Mouse (Mus musculus) embryonic facial prominence, embryonic 12.5 days (tissue): ENCODE data around the gene Fam122b. TPM values are rescaled to one million over a fixed set of nuclear protein-coding genes. Genes with fewer than 3 reads are reported as not detected.
"Not testable (repeated sequence)": the region's sequence is repeated elsewhere in the genome, so short reads cannot be mapped to it uniquely, and the experiment has no call there.

Experiments
- ATAC-seq: fragments of 200-750 bp; cut with Nextera tagmentation; 2 replicates; pipeline ENCODE4 v1.8.0; 2017; ENCODE audit not compliant: insufficient number of reproducible peaks, insufficient read depth, low FRiP score, low TSS enrichment
- H3K27ac ChIP-seq: fragments of 300-500 bp; sonication (generic); 2 replicates; pipeline ENCODE4 v1.5.1; 2016; ENCODE audit warnings: mild to moderate bottlenecking
- H3K27me3 ChIP-seq: fragments of 300-500 bp; sonication (generic); 2 replicates; pipeline ENCODE4 v1.6.1; 2016; ENCODE audit warnings: mild to moderate bottlenecking, moderate library complexity
- H3K36me3 ChIP-seq: fragments of 300-500 bp; sonication (generic); 2 replicates; pipeline ENCODE4 v1.6.1; 2016; ENCODE audit warnings: mild to moderate bottlenecking
- H3K4me1 ChIP-seq: fragments of 300-500 bp; sonication (generic); 2 replicates; pipeline ENCODE4 v1.6.1; 2016
- H3K4me2 ChIP-seq: fragments of 300-500 bp; sonication (generic); replicated peaks from 2 replicates; pipeline ENCODE4 v1.6.1; 2016; ENCODE audit warnings: mild to moderate bottlenecking, moderate library complexity
- H3K4me3 ChIP-seq: fragments of 300-500 bp; sonication (generic); 2 replicates; pipeline ENCODE4 v1.5.1; 2016; ENCODE audit warnings: mild to moderate bottlenecking
- H3K9ac ChIP-seq: fragments of 300-500 bp; sonication (generic); 2 replicates; pipeline ENCODE4 v1.6.1; 2016; ENCODE audit warnings: mild to moderate bottlenecking, moderate library complexity
- H3K9me3 ChIP-seq: fragments of 300-500 bp; sonication (generic); 2 replicates; pipeline ENCODE4 v1.6.1; 2016; ENCODE audit warnings: mild to moderate bottlenecking, moderate library complexity
- WGBS: fragments of 180-500 bp; shearing (Covaris S2); methylation state at CpG from one replicate; pipeline ENCODE4 v1.1.7; 2016; 5-methylcytosine and 5-hydroxymethylcytosine counted together
- polyA plus RNA-seq: library from polyadenylated mRNA; unstranded; fragments of >200 nt; fragmentation: Nextera tagmentation; extraction: Ambion mirVana; gene quantifications from 2 replicates; pipeline ENCODE4 v1.2.1, GENCODE M21; 2016

Gene Fam122b
- 8.0 and 9.3 TPM in 2 replicates for polyA plus RNA-seq

- no peaks in the 10 kb centered on the region for H3K27me3 ChIP-seq
- peak within 1 kb of the TSS; percentile 38 for H3K9ac ChIP-seq
- no peaks in the 10 kb centered on the region for H3K36me3 ChIP-seq
- H3K27ac ChIP-seq: peak within 1 kb of the TSS; percentile 72
- WGBS: 20% methylated on average over 32 of the region's 40 CpGs
- ATAC-seq: peak; percentile 76
- peak within 1 kb of the TSS; percentile 59 for H3K4me3 ChIP-seq
- no peaks in the 10 kb centered on the region for H3K4me1 ChIP-seq
- H3K9me3 ChIP-seq: no peaks in the 10 kb centered on the region
- H3K4me2 ChIP-seq: peak within 1 kb of the TSS; percentile 64
These were observed at the start of gene Fam122b for GRCm38 (mm10) chrX:53269289-53270062. TSS of gene Fam122b (minus strand) at chrX:53269805.

- H3K36me3 ChIP-seq: no peaks in the 10 kb centered on the region
- 72% methylated on average over 5 of the region's 5 CpGs for WGBS
- no peak overlapping the region for H3K4me2 ChIP-seq
- no peak overlapping the region for H3K4me3 ChIP-seq
- no peaks in the 10 kb centered on the region for H3K9me3 ChIP-seq
- H3K4me1 ChIP-seq: no peaks in the 10 kb centered on the region
- no peak for ATAC-seq
- no peak overlapping the region for H3K27ac ChIP-seq
- no peaks in the 10 kb centered on the region for H3K27me3 ChIP-seq
- H3K9ac ChIP-seq: no peak overlapping the region
These were observed 18.3 kb upstream of the Fam122b start for GRCm38 (mm10) chrX:53287924-53288323.

DNA sequence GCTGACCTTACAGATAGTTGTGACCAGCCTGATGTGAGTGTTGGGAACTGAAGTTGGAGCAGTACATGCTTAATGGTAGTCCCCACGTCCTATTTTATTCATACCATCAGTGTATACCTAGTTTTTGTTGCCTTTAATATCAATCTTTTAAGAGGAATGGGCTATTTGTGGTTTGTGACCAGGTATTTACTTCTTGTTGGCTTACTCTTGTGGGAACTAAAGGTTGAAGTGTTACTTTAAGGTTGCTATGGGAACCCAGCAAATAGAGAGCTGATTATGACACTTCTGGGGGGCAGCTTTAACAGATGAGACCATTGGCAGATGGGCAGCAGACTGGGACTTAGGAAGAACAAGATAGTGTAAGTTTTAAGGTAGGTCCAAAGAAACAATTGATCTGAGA, 3.5 kb upstream of the Fam122b start, which contains the start of gene Fam122c:
Fam122c (plus strand) TSS at position 301 of the 400 bp plus-strand sequence.
- Histone ChIP-seq H3K4me3 (no peak within 1 kb of the TSS), H3K27me3 (no peaks in the 10 kb centered on the region), H3K27ac (no peak within 1 kb of the TSS), H3K36me3 (no peaks in the 10 kb centered on the region), H3K9me3 (no peaks in the 10 kb centered on the region), H3K4me1 (no peaks in the 10 kb centered on the region), H3K4me2 (no peak within 1 kb of the TSS), H3K9ac (no peak within 1 kb of the TSS)
- 53% methylated on average over 1 of the region's 1 CpGs for WGBS
- no peak for ATAC-seq

DNA sequence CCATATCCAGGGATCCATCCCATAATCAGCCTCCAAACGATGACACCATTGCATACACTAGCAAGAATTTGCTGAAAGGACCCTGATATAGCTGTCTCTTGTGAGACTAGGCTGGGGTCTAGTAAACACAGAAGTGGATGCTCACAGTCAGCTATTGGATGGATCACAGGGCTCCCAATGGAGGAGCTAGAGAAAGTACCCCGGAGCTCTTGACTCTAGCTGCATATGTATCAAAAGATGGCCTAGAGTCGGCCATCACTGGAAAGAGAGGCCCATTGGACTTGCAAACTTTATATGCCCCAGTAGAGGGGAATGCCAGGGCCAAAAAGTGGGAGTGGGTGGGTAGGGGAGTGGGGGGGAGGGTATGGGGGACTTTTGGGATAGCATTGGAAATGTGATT, 2.0 kb upstream of the Fam122b start:
- not testable (repeated sequence) for H3K27me3 ChIP-seq, H3K4me1 ChIP-seq
- 77% methylated on average over 3 of the region's 3 CpGs for WGBS

DNA sequence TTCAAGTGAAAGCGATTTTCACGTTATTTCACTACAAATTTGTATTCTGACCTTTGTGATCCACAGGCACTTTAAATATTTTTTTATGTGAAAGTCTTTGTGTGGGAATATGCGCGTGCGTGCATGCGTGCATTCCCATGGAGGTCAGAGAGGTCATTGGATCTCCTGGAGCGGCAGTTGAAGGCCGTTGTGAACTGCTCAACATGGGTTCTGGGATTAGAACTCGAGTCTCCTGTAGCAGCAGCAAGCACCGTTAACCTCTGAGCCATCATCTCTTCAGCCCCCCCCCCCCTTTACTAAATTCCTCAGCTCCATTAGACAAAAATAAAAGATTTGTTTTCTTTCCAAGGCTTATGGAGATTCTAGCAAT, 443 bp upstream of the Fam122b start:
- Histone ChIP-seq H3K9ac (no peak overlapping the region), H3K27me3 (no peaks in the 10 kb centered on the region), H3K27ac (no peak overlapping the region), H3K36me3 (no peaks in the 10 kb centered on the region), H3K4me2 (peak overlapping the region; percentile 64), H3K4me3 (peak overlapping the region; percentile 18), H3K9me3 (no peaks in the 10 kb centered on the region), H3K4me1 (no peaks in the 10 kb centered on the region)
- WGBS: 27% methylated on average over 10 of the region's 10 CpGs
- no peak for ATAC-seq

More for the DNA sequence above, 2.0 kb upstream of the Fam122b start:
- not testable (repeated sequence) for H3K4me3 ChIP-seq, H3K36me3 ChIP-seq, ATAC-seq, H3K9ac ChIP-seq, H3K4me2 ChIP-seq, H3K27ac ChIP-seq, H3K9me3 ChIP-seq

- WGBS: 24% methylated on average over 10 of the region's 10 CpGs
- no peaks in the 10 kb centered on the region for H3K9me3 ChIP-seq
- peak; percentile 88 for ATAC-seq
- no peaks in the 10 kb centered on the region for H3K36me3 ChIP-seq
- H3K4me1 ChIP-seq: no peaks in the 10 kb centered on the region
- H3K4me3 ChIP-seq: peak overlapping the region; percentile 59
- H3K9ac ChIP-seq: peak overlapping the region; percentile 38
- no peaks in the 10 kb centered on the region for H3K27me3 ChIP-seq
- 0 out of 2 replicates have a peak overlapping the region, but pooled peaks have one; percentile 72 for H3K27ac ChIP-seq
- H3K4me2 ChIP-seq: peak overlapping the region; percentile 64
These were observed 749 bp downstream of the Fam122b start for GRCm38 (mm10) chrX:53268856-53269255.

DNA sequence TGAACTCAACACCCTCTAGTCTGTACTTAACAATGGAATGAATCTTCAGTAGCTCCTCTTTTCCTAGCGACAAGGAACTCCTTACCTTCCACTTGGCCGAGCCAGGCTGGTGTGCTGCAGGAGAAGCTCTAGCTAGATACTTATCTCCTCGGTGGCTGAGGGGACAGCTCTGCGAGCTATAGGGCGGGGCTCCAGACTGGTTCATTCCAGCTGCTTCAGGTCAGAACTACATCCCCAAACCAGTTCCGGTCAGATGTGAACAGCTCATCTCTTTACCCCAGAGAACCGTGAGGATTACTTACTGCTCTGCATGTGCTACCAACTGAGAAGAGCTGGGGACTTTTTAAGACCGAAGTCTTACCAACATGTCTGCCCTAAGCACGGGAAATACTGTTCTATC, 3.4 kb downstream of the Fam122b start:
- 71% methylated on average over 9 of the region's 9 CpGs for WGBS
- Histone ChIP-seq H3K27ac (no peak overlapping the region), H3K9ac (no peak overlapping the region), H3K4me2 (no peak overlapping the region), H3K9me3 (no peaks in the 10 kb centered on the region), H3K27me3 (no peaks in the 10 kb centered on the region), H3K36me3 (no peaks in the 10 kb centered on the region), H3K4me1 (no peaks in the 10 kb centered on the region), H3K4me3 (no peak overlapping the region)
- ATAC-seq: no peak

DNA sequence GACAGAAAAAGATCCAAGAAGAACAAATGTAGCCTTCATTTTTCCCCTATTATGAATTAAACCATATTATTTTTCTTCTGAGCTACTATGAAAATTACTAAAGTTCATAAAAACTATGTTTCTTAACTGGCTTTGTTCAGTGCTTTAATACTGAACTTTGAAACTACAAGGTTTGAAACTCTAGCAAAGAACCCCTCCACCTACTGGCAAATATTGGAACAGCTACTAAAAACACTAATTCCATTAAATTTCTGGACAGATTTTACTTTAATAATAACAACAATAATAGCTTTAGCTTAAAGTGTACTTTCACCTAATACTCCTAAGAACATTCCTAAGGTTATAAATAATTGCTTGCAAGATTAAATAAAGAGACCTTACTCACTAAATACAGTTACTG, 14.4 kb downstream of the Fam122b start:
- H3K4me3 ChIP-seq: no peak overlapping the region
- H3K9ac ChIP-seq: no peak overlapping the region
- H3K9me3 ChIP-seq: no peaks in the 10 kb centered on the region
- no peaks in the 10 kb centered on the region for H3K27me3 ChIP-seq
- H3K4me2 ChIP-seq: no peak overlapping the region
- no peak overlapping the region for H3K27ac ChIP-seq
- H3K4me1 ChIP-seq: no peaks in the 10 kb centered on the region
- no peaks in the 10 kb centered on the region for H3K36me3 ChIP-seq
- no peak for ATAC-seq

DNA sequence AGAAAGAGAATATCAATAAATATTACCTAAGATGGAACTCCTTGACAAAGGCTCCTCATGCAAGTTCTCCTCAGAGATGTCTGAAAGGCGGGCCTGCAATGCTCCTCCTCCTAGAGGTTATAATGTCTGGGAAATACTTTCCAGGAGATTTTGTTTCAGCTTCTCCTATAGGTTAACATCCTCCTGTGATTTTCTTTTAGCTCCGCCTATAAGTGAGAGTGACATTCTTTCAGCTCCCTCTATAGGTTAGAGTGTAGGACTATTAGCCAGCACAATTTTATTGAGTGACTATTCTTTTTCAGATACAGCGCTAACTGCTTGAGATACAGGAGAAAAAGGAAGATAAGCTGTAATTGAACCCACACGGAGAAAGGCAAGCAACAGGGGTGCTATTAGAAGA, 29.6 kb downstream of the Fam122b start, which contains the start of gene Plac1:
Plac1 (minus strand) TSS at position 101 of the 400 bp plus-strand sequence.
- Histone ChIP-seq H3K36me3 (no peaks in the 10 kb centered on the region), H3K27me3 (no peaks in the 10 kb centered on the region), H3K27ac (no peak within 1 kb of the TSS), H3K9me3 (no peaks in the 10 kb centered on the region), H3K4me2 (no peak within 1 kb of the TSS), H3K4me1 (no peaks in the 10 kb centered on the region), H3K9ac (no peak within 1 kb of the TSS), H3K4me3 (no peak within 1 kb of the TSS)
- 78% methylated on average over 4 of the region's 4 CpGs for WGBS
- ATAC-seq: no peak

GRCm38 (mm10) chrX:53237971-53238370, 31.6 kb downstream of the Fam122b start:
- Histone ChIP-seq H3K27ac (no peak overlapping the region), H3K9ac (no peak overlapping the region), H3K4me2 (no peak overlapping the region), H3K9me3 (no peaks in the 10 kb centered on the region), H3K4me3 (no peak overlapping the region), H3K4me1 (no peaks in the 10 kb centered on the region), H3K36me3 (no peaks in the 10 kb centered on the region), H3K27me3 (no peaks in the 10 kb centered on the region)
- ATAC-seq: no peak
- 15% methylated on average over 2 of the region's 2 CpGs for WGBS

GRCm38 (mm10) chrX:53236404-53236803, 33.2 kb downstream of the Fam122b start:
- Histone ChIP-seq H3K36me3 (no peaks in the 10 kb centered on the region), H3K27me3 (no peaks in the 10 kb centered on the region)
- WGBS: 54% methylated on average over 7 of the region's 7 CpGs

GRCm38 (mm10) chrX:53233689-53234088, 35.9 kb downstream of the Fam122b start:
- Histone ChIP-seq H3K9ac (no peak overlapping the region), H3K4me3 (no peak overlapping the region), H3K4me2 (no peak overlapping the region), H3K27ac (no peak overlapping the region; the same call in 1 of the 2 replicates), H3K9me3 (no peaks in the 10 kb centered on the region), H3K27me3 (no peaks in the 10 kb centered on the region), H3K4me1 (no peaks in the 10 kb centered on the region), H3K36me3 (no peaks in the 10 kb centered on the region)
- 30% methylated on average over 3 of the region's 4 CpGs for WGBS
- no peak for ATAC-seq

More at GRCm38 (mm10) chrX:53236404-53236803, 33.2 kb downstream of the Fam122b start:
- ATAC-seq: no peak
- Histone ChIP-seq H3K9ac (no peak overlapping the region), H3K4me3 (no peak overlapping the region), H3K4me2 (no peak overlapping the region), H3K4me1 (no peaks in the 10 kb centered on the region), H3K9me3 (no peaks in the 10 kb centered on the region), H3K27ac (no peak overlapping the region)
